Mouse (Mus musculus) B cell, adult (primary cell): ENCODE data around the gene Olfr911-ps1. TPM values are rescaled to one million over a fixed set of nuclear protein-coding genes. Genes with fewer than 3 reads are reported as not detected.

Experiments
- total RNA-seq: library from RNA; stranded (reverse); gene quantifications from 4 replicates; pipeline ENCODE4 v1.2.4, GENCODE M21; 2023; ENCODE audit not compliant: inconsistent age

The Olfr911-ps1 gene
- not detected in 4 replicates for total RNA-seq

DNA sequence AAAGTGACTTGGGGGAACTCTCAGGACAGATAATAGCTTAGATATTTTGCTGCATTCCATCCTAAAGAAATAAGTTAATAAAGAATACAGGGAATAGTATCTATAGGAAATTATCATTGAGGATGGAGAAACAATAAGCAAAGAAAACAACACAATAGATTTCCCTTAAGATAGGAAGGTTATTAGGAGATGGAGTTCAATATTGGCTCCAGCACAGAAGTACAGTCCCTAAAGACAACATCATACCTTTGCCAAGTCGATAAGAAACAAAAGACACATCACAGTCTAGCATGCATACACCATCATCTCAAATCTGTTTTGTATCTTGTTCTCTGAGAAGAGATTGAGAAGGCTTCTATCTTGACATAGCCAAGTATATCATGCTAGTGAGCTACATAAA is at the start of gene Olfr911-ps1:
Gene Olfr911-ps1 (plus strand): TSS at position 301 of the 400 bp plus-strand sequence.

DNA sequence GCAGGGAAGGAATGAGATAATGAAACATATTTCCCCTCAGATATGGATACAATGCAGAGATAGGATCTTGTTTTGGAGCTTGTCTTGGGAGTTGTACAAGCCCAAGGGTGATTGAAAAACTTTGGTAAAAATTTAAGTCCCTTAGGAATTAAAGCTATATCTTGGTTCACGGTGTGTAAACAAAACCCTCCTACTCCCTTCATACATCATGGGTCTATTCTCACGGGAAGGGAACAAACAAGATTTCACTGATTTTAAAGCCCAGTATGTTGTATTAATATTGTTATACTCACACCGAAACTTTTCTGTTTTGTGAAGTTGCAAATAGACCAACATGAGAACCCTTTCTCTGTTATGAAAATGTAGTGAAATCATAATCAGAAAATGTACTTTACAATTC is 34.6 kb upstream of the Olfr911-ps1 start, which contains the start of gene Olfr906:
Gene Olfr906 (plus strand): TSS at position 301 of the 400 bp plus-strand sequence.

DNA sequence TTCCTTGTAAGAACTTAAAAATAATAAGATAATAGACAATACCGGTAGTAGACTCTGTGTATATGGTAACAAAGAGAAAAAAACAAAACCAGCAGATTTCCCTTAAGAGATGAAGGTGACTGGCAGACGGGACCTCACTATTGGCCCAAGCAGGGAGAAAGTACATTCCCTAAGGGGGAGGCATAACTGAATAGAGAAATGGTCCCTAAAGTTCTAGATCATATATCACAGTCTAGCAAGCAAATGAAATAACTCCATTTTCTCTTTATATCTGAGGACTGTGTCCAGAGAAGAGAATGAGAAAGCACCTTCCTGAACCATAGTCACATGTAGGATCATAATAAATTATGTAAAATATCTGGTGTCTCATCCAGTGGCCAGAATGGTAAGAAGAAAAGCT is 25.9 kb upstream of the Olfr911-ps1 start, which contains the start of gene Olfr907:
Gene Olfr907 (plus strand): TSS at position 301 of the 400 bp plus-strand sequence.

DNA sequence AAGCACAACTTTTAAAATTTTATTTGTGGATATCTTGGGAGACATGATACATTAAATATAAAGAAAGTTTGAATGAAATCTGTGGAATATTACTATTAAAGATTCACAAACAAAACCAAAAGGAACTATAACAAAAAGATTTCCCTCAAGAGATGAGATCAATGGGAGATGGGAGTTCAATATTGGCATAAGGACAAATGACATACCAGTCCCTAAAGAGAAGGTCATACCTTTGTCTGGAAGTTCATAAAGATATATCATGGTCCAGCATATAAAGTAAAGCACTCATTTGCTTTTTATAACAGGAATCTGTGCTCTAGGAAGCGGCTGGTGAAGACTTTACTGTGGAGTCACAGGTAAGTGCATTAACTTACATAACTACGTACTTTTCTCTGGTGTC is 16.2 kb downstream of the Olfr911-ps1 start, which contains the start of gene Olfr910:
Gene Olfr910 (plus strand): TSS at position 301 of the 400 bp plus-strand sequence.

Other genes with a start within 250 kb of the Olfr911-ps1 start
- not detected in 4 replicates for gene Olfr896-ps1, start 230.5 kb upstream of the Olfr911-ps1 start, total RNA-seq
- not detected in 4 replicates for gene Olfr25, start 192.5 kb upstream of the Olfr911-ps1 start, total RNA-seq
- not detected in 4 replicates for gene Olfr898, start 173.2 kb upstream of the Olfr911-ps1 start, total RNA-seq
- not detected in 4 replicates for gene Olfr250, start 154.7 kb upstream of the Olfr911-ps1 start, total RNA-seq
- gene Olfr251, start 144.5 kb upstream of the Olfr911-ps1 start, total RNA-seq: not detected in 4 replicates
- gene Olfr147, start 119.9 kb upstream of the Olfr911-ps1 start, total RNA-seq: not detected in 4 replicates
- gene Olfr901, start 92.1 kb upstream of the Olfr911-ps1 start, total RNA-seq: not detected in 4 replicates
- not detected in 4 replicates for gene Olfr902, start 73.9 kb upstream of the Olfr911-ps1 start, total RNA-seq
- gene Olfr904, start 58.4 kb upstream of the Olfr911-ps1 start, total RNA-seq: not detected in 4 replicates
- not detected in 4 replicates for gene Olfr905, start 50.5 kb upstream of the Olfr911-ps1 start, total RNA-seq
- gene Olfr906, start 34.5 kb upstream of the Olfr911-ps1 start, total RNA-seq: not detected in 4 replicates
- gene Olfr907, start 25.8 kb upstream of the Olfr911-ps1 start, total RNA-seq: not detected in 4 replicates
- gene Olfr910, start 16.3 kb downstream of the Olfr911-ps1 start, total RNA-seq: not detected in 4 replicates
- gene Olfr912, start 58.6 kb downstream of the Olfr911-ps1 start, total RNA-seq: not detected in 4 replicates
- gene Olfr913, start 71.2 kb downstream of the Olfr911-ps1 start, total RNA-seq: not detected in 4 replicates
- not detected in 4 replicates for gene Olfr914, start 83.5 kb downstream of the Olfr911-ps1 start, total RNA-seq
- gene Olfr916, start 138.3 kb downstream of the Olfr911-ps1 start, total RNA-seq: not detected in 4 replicates
- gene Olfr917, start 144.3 kb downstream of the Olfr911-ps1 start, total RNA-seq: not detected in 4 replicates
- gene Olfr918, start 153.0 kb downstream of the Olfr911-ps1 start, total RNA-seq: not detected in 4 replicates
- gene Olfr919, start 182.1 kb downstream of the Olfr911-ps1 start, total RNA-seq: not detected in 4 replicates
- gene Vwa5a, start 196.7 kb downstream of the Olfr911-ps1 start, total RNA-seq: 8.8 to 12.9 TPM (median 10.5 TPM) in 4 replicates
- 0.13 to 0.21 TPM in 2 of 4 replicates, not detected in the others for gene Olfr920, start 230.7 kb downstream of the Olfr911-ps1 start, total RNA-seq